Mouse (Mus musculus) neutrophil, adult 5-6 weeks (primary cell): Measurements from ENCODE around the gene Pknox2. TPM values are rescaled to one million over a fixed set of nuclear protein-coding genes. Genes with fewer than 3 reads are reported as not detected.

Experiments
- ATAC-seq: fragments of 151-379, 151-347 bp; 2 replicates; pipeline ENCODE4 v1.8.0; 2017; ENCODE audit warnings: mild to moderate bottlenecking, moderate TSS enrichment; ENCODE audit not compliant: insufficient number of reproducible peaks, poor library complexity, low FRiP score, severe bottlenecking; ENCODE audit errors: extremely low read depth
- total RNA-seq: library from RNA; stranded (forward); fragments of 200-1000 nt; gene quantifications from 2 replicates; pipeline ENCODE4 v1.2.3, GENCODE M21; 2017

The Pknox2 gene
- total RNA-seq, 1 experiment from 2014 or later = not detected

DNA sequence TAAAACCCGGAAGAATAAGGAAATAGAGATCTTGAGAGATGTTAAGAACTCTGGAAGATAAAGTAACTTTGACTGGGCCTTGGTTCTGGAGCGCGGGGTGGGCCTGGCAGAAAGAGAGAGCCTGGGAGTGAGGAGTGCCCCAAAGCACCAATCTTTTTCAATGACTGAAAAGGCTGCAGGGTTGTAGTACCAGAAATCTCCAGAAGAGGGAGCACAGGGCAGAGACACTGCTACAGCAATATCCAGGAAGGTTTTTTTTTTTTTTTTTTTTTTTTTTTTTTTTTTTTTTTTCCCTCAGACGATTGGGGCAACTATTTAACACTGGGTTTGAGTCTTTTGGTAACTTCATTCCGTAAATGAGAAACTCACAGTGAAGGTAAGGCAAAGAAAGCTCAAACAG lies 176.6 kb downstream of the Pknox2 start:
- ATAC-seq = 0 out of 2 replicates have a peak, but pooled peaks have one; percentile 35

DNA sequence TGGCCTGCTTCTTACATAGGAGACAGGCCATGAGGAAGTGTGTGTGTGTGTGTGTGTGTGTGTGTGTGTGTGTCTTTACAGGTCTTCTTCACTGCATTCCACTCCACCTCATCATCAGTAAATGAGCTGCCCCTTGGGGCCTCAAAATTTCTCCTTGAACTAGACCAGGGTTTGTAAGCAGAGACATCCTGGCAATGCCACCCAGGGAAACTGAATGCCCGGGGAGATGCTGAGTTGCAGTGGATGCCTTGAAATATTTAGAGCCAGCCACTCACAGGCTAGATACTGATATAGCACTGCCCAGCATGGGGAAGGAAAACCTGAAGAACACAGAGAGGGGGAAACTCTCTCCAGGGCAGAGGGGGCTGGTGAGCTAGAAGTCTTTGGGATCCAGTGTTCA lies 178.1 kb downstream of the Pknox2 start:
- ATAC-seq = no peak

- no peak for ATAC-seq
These were observed 178.5 kb downstream of the Pknox2 start for GRCm38 (mm10) chr9:36968713-36969112.

DNA sequence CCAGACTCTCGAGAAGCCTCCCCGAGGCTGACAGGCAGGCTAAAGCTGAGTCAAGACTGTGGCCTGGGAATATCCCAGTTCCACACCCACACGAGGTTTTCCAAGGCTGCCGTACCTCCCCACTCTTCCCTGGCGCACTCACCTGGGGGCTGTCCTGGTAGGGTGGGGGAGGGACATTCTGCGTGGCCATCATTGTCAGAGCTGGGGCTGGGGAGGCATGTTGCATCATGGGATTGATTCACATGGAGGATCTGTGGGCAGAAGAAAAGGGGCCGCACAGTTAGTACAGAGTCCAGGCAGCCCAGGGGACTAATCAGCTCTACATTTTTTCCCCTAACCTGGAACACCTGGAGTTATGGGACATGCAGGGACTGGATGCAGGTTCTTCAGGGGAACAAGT lies 179.0 kb downstream of the Pknox2 start:
- ATAC-seq = no peak

DNA sequence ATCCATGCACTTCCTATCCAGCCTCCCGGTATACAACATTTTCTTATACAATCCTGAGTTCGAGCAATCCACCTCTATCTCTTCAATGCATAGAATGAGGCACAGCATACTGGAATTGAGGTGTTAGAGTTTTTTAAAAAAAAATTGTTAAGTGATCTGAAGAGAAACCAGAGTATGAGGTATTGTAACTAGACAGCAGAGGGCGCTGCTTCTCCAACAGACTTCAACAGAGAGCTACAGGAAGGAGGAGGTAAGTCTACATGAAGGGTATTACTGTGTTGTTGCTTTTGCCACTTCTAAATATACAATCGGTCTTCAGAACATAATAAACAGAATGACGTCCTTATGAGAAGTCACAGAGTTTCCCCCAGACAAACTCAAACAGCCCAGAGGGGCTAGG lies 181.5 kb downstream of the Pknox2 start:
- ATAC-seq = no peak

DNA sequence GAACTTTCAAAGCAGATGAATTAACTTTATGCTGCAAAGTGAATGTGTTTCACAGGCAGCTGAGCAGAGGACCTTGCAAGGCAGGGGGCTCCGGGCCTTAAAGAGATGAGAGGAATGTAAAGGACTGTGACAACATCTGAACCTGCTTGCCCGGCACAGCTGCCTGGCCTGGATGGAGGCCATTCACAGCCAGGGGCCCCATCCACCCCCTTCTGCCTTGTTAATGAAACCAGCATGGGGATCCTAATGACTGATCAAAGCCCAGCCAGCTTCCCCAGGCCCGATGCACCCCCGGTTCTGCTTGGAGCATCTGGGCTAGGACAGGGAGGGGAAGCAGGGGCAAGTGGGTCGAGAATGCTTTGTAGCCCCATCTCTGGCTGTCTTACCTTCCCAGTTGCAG lies 183.0 kb downstream of the Pknox2 start:
- no peak for ATAC-seq

DNA sequence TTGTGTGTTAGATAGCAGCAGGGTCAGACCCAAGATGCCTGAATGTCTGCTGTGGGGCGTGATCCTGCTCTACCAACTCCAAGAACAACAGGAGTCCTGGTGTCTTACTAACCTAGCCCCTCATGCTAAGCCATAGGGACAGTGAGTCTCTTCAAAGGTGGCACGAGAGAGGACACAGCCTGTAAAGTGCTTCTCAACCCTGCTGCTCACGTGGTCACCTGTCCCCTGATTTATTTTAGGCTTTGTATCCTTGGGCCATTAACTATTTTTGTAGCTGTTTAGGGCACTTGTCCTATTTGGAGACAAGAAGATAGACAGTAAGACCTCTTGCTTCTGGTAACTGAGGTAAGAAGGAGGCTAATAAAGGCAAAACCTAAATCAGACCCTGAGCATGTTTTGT lies 183.7 kb downstream of the Pknox2 start:
- ATAC-seq = no peak

DNA sequence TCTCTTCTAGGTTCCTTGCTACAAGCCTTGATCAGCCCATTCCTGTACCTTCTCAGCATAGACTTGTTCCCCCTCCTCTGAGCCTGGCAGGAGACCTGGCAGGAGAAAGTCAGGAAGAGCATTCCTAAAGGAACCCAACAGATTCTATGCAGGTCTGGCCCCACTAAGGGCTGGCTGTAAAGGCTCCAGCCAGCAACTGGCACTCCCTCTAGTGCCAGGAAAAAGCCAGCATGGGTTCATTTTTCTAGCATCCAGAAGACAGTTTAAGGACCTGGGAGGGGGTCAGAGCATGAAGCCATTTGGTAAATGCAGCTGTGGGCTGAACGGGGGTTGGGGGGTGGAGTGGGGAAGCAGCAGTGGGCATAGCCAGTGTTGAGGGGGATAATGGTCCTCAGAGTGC lies 185.3 kb downstream of the Pknox2 start:
- ATAC-seq = no peak

DNA sequence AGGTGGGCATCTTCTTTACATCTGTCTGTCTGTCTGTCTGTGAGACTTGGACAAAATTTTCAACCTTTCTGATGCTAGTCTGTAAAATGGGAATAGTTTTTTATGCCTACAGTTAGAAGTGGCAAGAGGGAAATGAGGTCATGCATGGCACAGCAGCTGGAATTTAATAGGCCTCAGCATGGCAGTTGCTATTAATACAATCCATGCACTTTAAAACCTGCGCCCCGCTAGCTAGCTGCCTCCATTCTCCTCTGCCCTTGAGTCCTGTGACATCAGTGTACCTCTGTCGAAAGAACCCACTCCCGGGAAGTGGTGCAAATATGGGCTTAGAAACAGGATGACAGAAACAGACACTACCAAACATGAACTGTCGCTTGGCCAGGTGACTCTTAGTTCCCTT lies 186.1 kb downstream of the Pknox2 start:
- no peak for ATAC-seq

DNA sequence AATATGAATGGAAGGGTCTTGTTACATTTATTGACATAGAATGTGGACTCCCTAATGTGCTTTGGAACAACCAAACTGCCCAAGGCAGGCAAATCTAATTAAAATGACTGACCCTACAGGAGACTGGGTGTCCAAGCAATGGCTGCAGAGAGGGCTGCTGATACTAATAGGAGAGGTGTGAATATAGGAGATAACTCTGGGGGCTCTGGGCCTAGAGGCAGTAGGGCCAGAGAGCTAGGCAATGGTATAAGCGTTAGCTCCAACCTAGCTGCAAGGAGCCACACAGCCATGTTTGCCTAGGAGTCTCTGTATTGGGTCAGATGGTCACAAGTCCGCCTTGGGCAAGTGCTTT lies 196.1 kb downstream of the Pknox2 start:
- ATAC-seq = no peak

DNA sequence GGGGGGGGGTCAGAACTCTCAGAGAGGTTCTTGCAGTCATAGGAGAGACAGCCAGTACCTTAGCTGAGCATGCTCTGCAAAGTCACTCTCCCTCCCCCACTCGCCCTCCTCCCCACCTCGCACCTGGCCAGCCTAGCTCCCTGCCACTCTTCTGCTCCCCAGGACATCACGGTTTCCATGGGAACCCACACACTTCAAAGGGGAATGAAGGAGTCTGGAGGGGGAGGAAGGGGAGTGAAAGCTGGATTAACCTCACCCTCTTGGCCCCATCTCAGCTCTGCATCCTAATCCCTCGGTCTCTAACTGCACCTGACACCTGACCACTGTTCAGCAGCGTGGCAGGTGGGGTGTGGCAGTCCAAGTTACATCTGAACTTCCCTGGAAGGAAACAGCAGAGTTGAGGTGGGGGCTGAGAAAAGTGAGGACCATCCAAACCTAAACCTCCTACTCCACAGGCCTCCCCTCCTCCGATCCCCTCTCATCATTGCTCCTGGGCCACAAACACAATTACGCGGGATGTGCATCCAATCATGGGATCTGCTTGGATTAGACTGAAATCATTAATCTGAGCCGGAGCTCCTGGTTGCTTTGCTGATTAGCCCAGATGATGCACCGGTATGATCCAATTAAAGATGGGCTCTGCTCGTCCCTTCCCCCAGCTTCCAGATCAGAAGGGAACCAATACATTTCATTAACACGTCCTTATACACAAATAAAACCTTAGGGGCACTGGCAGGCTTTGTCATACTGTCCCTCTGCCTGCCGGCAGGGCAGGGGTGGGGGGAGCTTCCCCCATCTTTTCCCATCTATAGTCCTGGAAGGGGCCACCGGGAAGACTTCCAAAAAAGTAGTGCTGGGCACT lies 196.7 kb downstream of the Pknox2 start:
- no peak for ATAC-seq

DNA sequence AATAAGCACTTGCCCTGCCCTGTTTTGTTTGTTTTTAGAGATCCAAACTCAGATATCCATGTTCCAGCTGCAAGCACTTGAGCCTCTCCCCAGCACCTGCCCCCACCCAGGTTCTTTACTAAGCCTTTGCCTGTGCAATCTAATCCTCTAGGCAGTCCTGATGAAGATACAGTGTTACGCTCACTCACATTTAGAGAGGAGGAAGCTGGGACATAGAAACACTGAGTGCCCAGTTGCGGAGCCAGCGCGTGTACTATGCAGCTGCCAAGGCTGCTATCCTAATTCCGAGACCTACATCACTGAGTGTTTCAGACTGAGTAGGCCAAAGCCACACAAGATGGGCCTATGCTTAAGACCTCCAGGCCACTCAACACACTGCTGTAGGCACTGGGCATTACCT lies 199.0 kb downstream of the Pknox2 start:
- no peak for ATAC-seq

- no peak for ATAC-seq
These were observed 200.0 kb downstream of the Pknox2 start for GRCm38 (mm10) chr9:36947056-36947694.

GRCm38 (mm10) chr9:36944843-36945242 lies 202.4 kb downstream of the Pknox2 start:
- ATAC-seq = no peak

GRCm38 (mm10) chr9:36942561-36942960 lies 204.6 kb downstream of the Pknox2 start:
- ATAC-seq = no peak

GRCm38 (mm10) chr9:36942131-36942530 lies 205.1 kb downstream of the Pknox2 start:
- ATAC-seq = no peak

GRCm38 (mm10) chr9:36941565-36941964 lies 205.6 kb downstream of the Pknox2 start:
- no peak for ATAC-seq

- no peak for ATAC-seq
These were observed 208.6 kb downstream of the Pknox2 start for GRCm38 (mm10) chr9:36938601-36939078.

DNA sequence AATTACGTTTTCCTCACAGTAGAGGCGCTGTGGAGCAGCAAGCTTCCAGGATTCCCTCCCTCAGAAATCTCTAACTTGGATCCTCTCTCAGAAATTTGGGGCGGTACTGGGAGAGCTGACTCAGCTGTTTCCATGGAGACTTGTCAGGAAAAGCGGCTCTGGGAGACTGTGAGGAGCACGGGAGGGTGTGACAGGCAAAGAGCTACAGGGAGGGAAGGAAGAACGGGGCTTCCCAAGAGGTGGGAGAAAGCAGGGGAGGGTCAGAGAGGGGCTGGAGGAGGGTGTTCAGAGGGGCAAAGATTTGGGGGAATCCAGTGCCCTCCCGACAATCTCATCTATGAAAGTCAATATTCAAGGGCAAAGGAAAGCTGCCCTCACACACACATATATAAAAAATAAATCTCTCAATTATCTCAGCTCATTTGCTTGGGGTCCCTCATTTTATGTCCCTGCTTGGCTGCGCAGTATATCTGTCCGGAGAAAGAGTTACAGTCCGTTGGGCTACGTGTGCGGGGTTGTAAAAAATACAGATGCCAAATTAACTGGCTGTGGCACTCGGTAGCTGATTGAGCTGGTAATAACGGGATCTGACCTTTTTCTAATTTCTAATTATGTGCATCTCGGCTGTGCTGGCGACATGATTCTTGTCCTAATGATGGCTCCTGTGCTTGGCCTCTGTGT lies 213.3 kb downstream of the Pknox2 start:
- no peak for ATAC-seq
